Mouse (Mus musculus): Measurements from ENCODE around the gene Ccnyl1.
"Not testable (repeated sequence)": the region's sequence is repeated elsewhere in the genome, so short reads cannot be mapped to it uniquely, and the experiment has no call there.

Ccnyl1 gene

GRCm38 (mm10) chr1:64690213-64691013 is at the start of gene Ccnyl1:
Gene Ccnyl1 (plus strand): TSS chr1:64690455.
- peak; percentile 98 for DNase-seq

GRCm38 (mm10) chr1:64641069-64641468 is 49.2 kb upstream of the Ccnyl1 start:
- DNase-seq: no peak

GRCm38 (mm10) chr1:64642541-64642940 is 47.7 kb upstream of the Ccnyl1 start:
- DNase-seq: not testable (repeated sequence)

GRCm38 (mm10) chr1:64644513-64644912 is 45.7 kb upstream of the Ccnyl1 start:
- DNase-seq: no peak

GRCm38 (mm10) chr1:64649362-64650124 is 40.7 kb upstream of the Ccnyl1 start:
- DNase-seq: no peak

- DNase-seq: no peak
These were observed 36.6 kb upstream of the Ccnyl1 start for GRCm38 (mm10) chr1:64653701-64654100.

GRCm38 (mm10) chr1:64655415-64655814 is 34.8 kb upstream of the Ccnyl1 start:
- no peak for DNase-seq

- no peak for DNase-seq
These were observed 33.7 kb upstream of the Ccnyl1 start for GRCm38 (mm10) chr1:64656423-64657129.

GRCm38 (mm10) chr1:64658876-64659275 is 31.4 kb upstream of the Ccnyl1 start:
- no peak for DNase-seq

- DNase-seq: no peak
These were observed 23.1 kb upstream of the Ccnyl1 start for GRCm38 (mm10) chr1:64667111-64667633.

- DNase-seq: no peak
These were observed 20.8 kb upstream of the Ccnyl1 start for GRCm38 (mm10) chr1:64669451-64669850.

- no peak for DNase-seq
These were observed 16.3 kb upstream of the Ccnyl1 start for GRCm38 (mm10) chr1:64673931-64674330.

- no peak for DNase-seq
These were observed 14.0 kb upstream of the Ccnyl1 start for GRCm38 (mm10) chr1:64676060-64676839.

GRCm38 (mm10) chr1:64681499-64681898 is 8.8 kb upstream of the Ccnyl1 start:
- DNase-seq: no peak

GRCm38 (mm10) chr1:64683039-64683438 is 7.2 kb upstream of the Ccnyl1 start:
- DNase-seq: no peak

- no peak for DNase-seq
These were observed 5.8 kb upstream of the Ccnyl1 start for GRCm38 (mm10) chr1:64684440-64684839.

GRCm38 (mm10) chr1:64688046-64688445 is 2.2 kb upstream of the Ccnyl1 start:
- DNase-seq: no peak

- DNase-seq: peak; percentile 11
These were observed 568 bp upstream of the Ccnyl1 start for GRCm38 (mm10) chr1:64689561-64690212.

GRCm38 (mm10) chr1:64691121-64691551 is 881 bp downstream of the Ccnyl1 start:
- DNase-seq: peak; percentile 54

GRCm38 (mm10) chr1:64691581-64691980 is 1.3 kb downstream of the Ccnyl1 start:
- no peak for DNase-seq

- DNase-seq: no peak
These were observed 4.9 kb downstream of the Ccnyl1 start for GRCm38 (mm10) chr1:64695156-64695555.

GRCm38 (mm10) chr1:64701780-64702179 is 11.5 kb downstream of the Ccnyl1 start:
- DNase-seq: no peak
